Mouse (Mus musculus): ENCODE data around the gene Serpinb2. TPM values are rescaled to one million over a fixed set of nuclear protein-coding genes. Genes with fewer than 3 reads are reported as not detected.

The Serpinb2 gene
- under 1 TPM; 0.48 to 0.50 TPM for total RNA-seq (2021)
- polyA plus RNA-seq (2012; rRNA removed) = 0.09 and 0.68 TPM in 2 replicates
- long read RNA-seq, partial matches to known transcripts = 0 of 1 reads
- long read RNA-seq, other reads (novel, unspliced or antisense) = 0 of 1 reads

GRCm38 (mm10) chr1:107511252-107511651, at the start of gene Serpinb2:
Serpinb2 (plus strand) TSS chr1:107511423.
- Histone ChIP-seq H3K27me3 (ENCODE audit: control insufficient read depth, insufficient read depth, low read length) (no peaks in the 10 kb centered on the region), H3K9ac (ENCODE audit: low read depth, low read length) (no peak within 1 kb of the TSS), H3K79me2 (replicated peaks; ENCODE audit: control insufficient read depth, insufficient read depth, low read length) (no peaks in the 10 kb centered on the region), H3K27ac (no peak within 1 kb of the TSS), H3K36me3 (ENCODE audit: control insufficient read depth, insufficient read depth, low read length) (no peaks in the 10 kb centered on the region), H3K4me3 (no peak within 1 kb of the TSS), H3K4me1 (ENCODE audit: control insufficient read depth, insufficient read depth, low read length) (no peaks in the 10 kb centered on the region)
- 32% methylated on average over 5 of the region's 5 CpGs for WGBS
- intact Hi-C loops (cut with DNase I) = no loop called here
- DNase-seq = no peak
- no peak for TF ChIP-seq POLR2A (IDR thresholded peaks at IDR 0.05; ENCODE audit: insufficient read depth, low read depth, low read length)
- no peak for TF ChIP-seq CTCF (IDR thresholded peaks at IDR 0.05)
- no peak for TF ChIP-seq EP300 (IDR thresholded peaks at IDR 0.05; ENCODE audit: insufficient read depth, low read depth, low read length)

- Histone ChIP-seq H3K27me3 (ENCODE audit: control insufficient read depth, insufficient read depth, low read length) (no peaks in the 10 kb centered on the region), H3K27ac (no peak overlapping the region), H3K4me3 (no peak overlapping the region), H3K9ac (ENCODE audit: low read depth, low read length) (no peak overlapping the region), H3K4me1 (ENCODE audit: control insufficient read depth, insufficient read depth, low read length) (no peaks in the 10 kb centered on the region), H3K79me2 (replicated peaks; ENCODE audit: control insufficient read depth, insufficient read depth, low read length) (no peaks in the 10 kb centered on the region), H3K36me3 (ENCODE audit: control insufficient read depth, insufficient read depth, low read length) (no peaks in the 10 kb centered on the region)
- intact Hi-C loops (cut with DNase I) = loop anchor here (5.0 kb wide), 1 partner anchor 238 kb away; no protein-coding TSS in a partner anchor
- no peak for DNase-seq
- TF ChIP-seq CTCF (IDR thresholded peaks at IDR 0.05) (no peak), POLR2A (IDR thresholded peaks at IDR 0.05; ENCODE audit: insufficient read depth, low read depth, low read length) (no peak), EP300 (IDR thresholded peaks at IDR 0.05; ENCODE audit: insufficient read depth, low read depth, low read length) (no peak)
These were observed 31.3 kb upstream of the Serpinb2 start for GRCm38 (mm10) chr1:107479909-107480308.

- Histone ChIP-seq H3K9ac (ENCODE audit: low read depth, low read length) (no peak overlapping the region), H3K4me1 (ENCODE audit: control insufficient read depth, insufficient read depth, low read length) (no peaks in the 10 kb centered on the region), H3K4me3 (no peak overlapping the region), H3K27me3 (ENCODE audit: control insufficient read depth, insufficient read depth, low read length) (no peaks in the 10 kb centered on the region), H3K36me3 (ENCODE audit: control insufficient read depth, insufficient read depth, low read length) (no peaks in the 10 kb centered on the region), H3K27ac (no peak overlapping the region), H3K79me2 (replicated peaks; ENCODE audit: control insufficient read depth, insufficient read depth, low read length) (no peaks in the 10 kb centered on the region)
- 19% methylated on average over 11 of the region's 11 CpGs for WGBS
- TF ChIP-seq EP300 (IDR thresholded peaks at IDR 0.05; ENCODE audit: insufficient read depth, low read depth, low read length) = no peak
- peak; percentile 87 for TF ChIP-seq CTCF (IDR thresholded peaks at IDR 0.05)
- DNase-seq = peak; percentile 44 to 69
- intact Hi-C loops (cut with DNase I) = loop anchor here (5.0 kb wide), 1 partner anchor 239 kb away; no protein-coding TSS in a partner anchor
These were observed 29.8 kb upstream of the Serpinb2 start for GRCm38 (mm10) chr1:107481452-107481851.

- no peak overlapping the region for H3K4me3 ChIP-seq
- TF ChIP-seq CTCF (IDR thresholded peaks at IDR 0.05) (no peak), POLR2A (IDR thresholded peaks at IDR 0.05; ENCODE audit: insufficient read depth, low read depth, low read length) (no peak), EP300 (IDR thresholded peaks at IDR 0.05; ENCODE audit: insufficient read depth, low read depth, low read length) (no peak)
- H3K9ac ChIP-seq (ENCODE audit: low read depth, low read length) = no peak overlapping the region
- H3K27me3 ChIP-seq (ENCODE audit: control insufficient read depth, insufficient read depth, low read length) = no peaks in the 10 kb centered on the region
- no peaks in the 10 kb centered on the region for H3K79me2 ChIP-seq (replicated peaks; ENCODE audit: control insufficient read depth, insufficient read depth, low read length)
- H3K4me1 ChIP-seq (ENCODE audit: control insufficient read depth, insufficient read depth, low read length) = no peaks in the 10 kb centered on the region
- H3K27ac ChIP-seq = no peak overlapping the region
- 65% methylated on average over 8 of the region's 8 CpGs for WGBS
- intact Hi-C loops (cut with DNase I) = no loop called here
- H3K36me3 ChIP-seq (ENCODE audit: control insufficient read depth, insufficient read depth, low read length) = no peaks in the 10 kb centered on the region
- DNase-seq = no peak
These were observed 21.6 kb upstream of the Serpinb2 start for GRCm38 (mm10) chr1:107489577-107489976.

- H3K4me3 ChIP-seq = no peak overlapping the region
- peak in 1 of 2 experiments; percentile 13 for DNase-seq
These were observed 14.4 kb upstream of the Serpinb2 start for GRCm38 (mm10) chr1:107496789-107497188.

GRCm38 (mm10) chr1:107502025-107502424, 9.2 kb upstream of the Serpinb2 start:
- no peak overlapping the region for H3K27ac ChIP-seq
- no peak overlapping the region for H3K4me3 ChIP-seq
- no peaks in the 10 kb centered on the region for H3K79me2 ChIP-seq (replicated peaks; ENCODE audit: control insufficient read depth, insufficient read depth, low read length)
- no peaks in the 10 kb centered on the region for H3K27me3 ChIP-seq (ENCODE audit: control insufficient read depth, insufficient read depth, low read length)
- intact Hi-C loops (cut with DNase I) = no loop called here
- no peaks in the 10 kb centered on the region for H3K36me3 ChIP-seq (ENCODE audit: control insufficient read depth, insufficient read depth, low read length)
- no peak overlapping the region for H3K9ac ChIP-seq (ENCODE audit: low read depth, low read length)
- TF ChIP-seq CTCF (IDR thresholded peaks at IDR 0.05) (no peak), POLR2A (IDR thresholded peaks at IDR 0.05; ENCODE audit: insufficient read depth, low read depth, low read length) (no peak), EP300 (IDR thresholded peaks at IDR 0.05; ENCODE audit: insufficient read depth, low read depth, low read length) (no peak)
- DNase-seq = no peak
- no peaks in the 10 kb centered on the region for H3K4me1 ChIP-seq (ENCODE audit: control insufficient read depth, insufficient read depth, low read length)

More at GRCm38 (mm10) chr1:107496789-107497188, 14.4 kb upstream of the Serpinb2 start:
- TF ChIP-seq POLR2A (IDR thresholded peaks at IDR 0.05; ENCODE audit: insufficient read depth, low read depth, low read length) (no peak), EP300 (IDR thresholded peaks at IDR 0.05; ENCODE audit: insufficient read depth, low read depth, low read length) (no peak), CTCF (IDR thresholded peaks at IDR 0.05) (no peak)
- Histone ChIP-seq H3K79me2 (replicated peaks; ENCODE audit: control insufficient read depth, insufficient read depth, low read length) (no peaks in the 10 kb centered on the region), H3K4me1 (ENCODE audit: control insufficient read depth, insufficient read depth, low read length) (no peaks in the 10 kb centered on the region), H3K36me3 (ENCODE audit: control insufficient read depth, insufficient read depth, low read length) (no peaks in the 10 kb centered on the region), H3K27me3 (ENCODE audit: control insufficient read depth, insufficient read depth, low read length) (no peaks in the 10 kb centered on the region), H3K9ac (ENCODE audit: low read depth, low read length) (no peak overlapping the region), H3K27ac (no peak overlapping the region)
- WGBS = 52% methylated on average over 2 of the region's 2 CpGs
- intact Hi-C loops (cut with DNase I) = no loop called here

Data from heart, adult 2 months (tissue).